Mouse (Mus musculus): ENCODE data around the gene Marc1. TPM values are rescaled to one million over a fixed set of nuclear protein-coding genes. Genes with fewer than 3 reads are reported as not detected.

Marc1 gene
- total RNA-seq, 1 experiment from 2014 or later, result not detected

DNA sequence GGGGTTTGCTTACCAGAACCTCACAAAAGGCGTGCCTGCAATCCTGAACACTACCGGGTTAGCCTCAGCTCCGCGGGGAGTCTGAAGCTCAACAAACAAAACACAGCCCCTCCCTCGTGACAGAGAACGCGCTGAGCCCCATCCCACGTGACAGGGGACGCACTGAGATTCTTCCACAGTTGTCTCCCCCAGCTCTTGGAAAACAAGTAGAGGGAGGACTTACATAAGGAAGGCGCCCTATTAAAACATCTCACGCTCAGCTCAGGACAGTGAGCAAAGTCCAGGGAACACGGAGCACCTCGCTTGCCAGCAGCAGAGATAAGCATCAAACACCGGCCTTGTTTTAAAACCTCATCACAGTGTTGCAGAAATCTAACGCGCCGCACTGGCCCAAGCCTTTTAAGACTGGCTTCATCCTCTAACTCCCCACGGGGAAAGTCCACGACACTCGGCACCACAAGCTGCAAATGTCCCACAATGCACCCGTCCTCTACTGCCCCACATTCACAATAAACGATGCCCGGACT lies 16.1 kb upstream of the Marc1 start:
- ATAC-seq (ENCODE audit: extremely low read depth, insufficient number of reproducible peaks, low FRiP score, poor library complexity, severe bottlenecking), result no peak

DNA sequence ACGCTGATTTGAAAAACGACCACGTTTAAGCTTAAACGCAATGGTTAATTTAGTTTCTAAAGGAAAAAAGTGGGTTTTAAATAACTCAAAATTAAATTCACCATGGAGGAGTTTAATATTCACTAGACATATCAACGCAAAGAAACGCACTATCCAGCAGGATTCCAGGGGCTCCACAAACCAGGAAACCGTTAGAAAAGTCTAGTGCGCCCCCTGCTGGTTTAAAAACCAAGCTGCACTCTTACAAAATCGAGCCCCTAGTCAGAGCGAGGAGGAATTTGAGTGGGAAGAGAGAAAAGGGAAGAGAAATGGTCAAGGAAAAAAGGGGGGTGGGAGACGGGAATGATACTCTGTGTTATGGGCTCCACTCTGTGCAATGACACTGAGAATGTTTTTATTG lies 14.0 kb upstream of the Marc1 start:
- no peak for ATAC-seq (ENCODE audit: extremely low read depth, insufficient number of reproducible peaks, low FRiP score, poor library complexity, severe bottlenecking)

DNA sequence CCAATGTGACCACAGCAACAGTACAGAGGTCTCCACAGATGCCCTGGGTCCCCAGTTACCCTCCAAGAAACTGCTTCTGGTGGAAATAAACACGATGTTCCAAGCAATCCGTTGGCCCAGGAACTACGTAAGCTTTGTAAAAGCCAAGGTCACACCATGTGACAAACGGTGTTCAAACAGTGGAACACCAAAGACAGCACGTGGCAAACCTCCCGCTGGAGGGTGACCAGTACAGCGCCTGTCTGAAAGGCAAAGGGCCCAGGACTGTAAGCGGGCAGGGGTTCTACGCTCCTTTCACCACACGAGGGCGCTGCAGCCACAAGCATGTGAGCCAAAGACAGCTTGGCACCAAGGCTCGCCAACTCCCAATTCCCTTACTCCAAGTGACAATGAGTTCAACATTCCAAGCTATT lies 13.3 kb upstream of the Marc1 start:
- peak; percentile 89 for ATAC-seq (ENCODE audit: extremely low read depth, insufficient number of reproducible peaks, low FRiP score, poor library complexity, severe bottlenecking)

DNA sequence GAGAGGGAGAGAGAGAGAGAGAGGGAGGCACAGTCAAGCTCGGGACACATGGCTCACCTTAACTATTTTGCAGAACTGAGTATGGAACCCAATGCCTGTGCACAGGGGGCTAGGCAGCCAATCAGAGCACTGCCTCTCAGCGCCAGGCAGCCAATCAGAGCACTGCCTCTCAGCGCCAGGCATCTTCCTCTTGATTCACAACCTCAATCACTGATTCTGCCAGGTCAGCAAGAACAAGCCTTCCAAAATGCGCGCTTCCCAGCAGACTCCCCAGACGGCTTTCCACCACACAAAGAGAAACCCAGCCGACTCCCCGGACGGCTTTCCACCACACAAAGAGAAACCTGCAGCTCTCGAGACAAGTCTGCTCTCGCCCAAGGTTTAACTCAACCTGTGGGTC lies 11.6 kb upstream of the Marc1 start:
- no peak for ATAC-seq (ENCODE audit: extremely low read depth, insufficient number of reproducible peaks, low FRiP score, poor library complexity, severe bottlenecking)

DNA sequence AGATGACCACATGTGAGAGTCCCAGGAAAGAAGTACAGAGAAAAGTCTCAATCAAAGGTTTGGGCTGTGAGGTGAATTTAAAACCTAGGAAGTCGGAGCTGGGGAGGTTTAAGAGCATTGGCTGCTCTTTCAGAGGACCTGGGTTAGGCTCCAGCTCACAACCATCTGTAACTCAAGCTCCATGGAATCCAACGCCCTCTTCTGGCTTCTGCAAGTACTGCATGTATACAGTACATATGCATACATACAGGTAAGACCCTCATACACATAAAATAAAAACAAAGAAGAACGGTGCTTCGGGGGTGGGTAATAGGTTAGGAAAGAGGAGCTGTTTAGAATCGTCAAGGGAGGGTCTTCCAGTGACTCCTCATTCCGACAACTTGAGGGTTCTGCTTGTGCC lies 6.7 kb upstream of the Marc1 start:
- no peak for ATAC-seq (ENCODE audit: extremely low read depth, insufficient number of reproducible peaks, low FRiP score, poor library complexity, severe bottlenecking)

DNA sequence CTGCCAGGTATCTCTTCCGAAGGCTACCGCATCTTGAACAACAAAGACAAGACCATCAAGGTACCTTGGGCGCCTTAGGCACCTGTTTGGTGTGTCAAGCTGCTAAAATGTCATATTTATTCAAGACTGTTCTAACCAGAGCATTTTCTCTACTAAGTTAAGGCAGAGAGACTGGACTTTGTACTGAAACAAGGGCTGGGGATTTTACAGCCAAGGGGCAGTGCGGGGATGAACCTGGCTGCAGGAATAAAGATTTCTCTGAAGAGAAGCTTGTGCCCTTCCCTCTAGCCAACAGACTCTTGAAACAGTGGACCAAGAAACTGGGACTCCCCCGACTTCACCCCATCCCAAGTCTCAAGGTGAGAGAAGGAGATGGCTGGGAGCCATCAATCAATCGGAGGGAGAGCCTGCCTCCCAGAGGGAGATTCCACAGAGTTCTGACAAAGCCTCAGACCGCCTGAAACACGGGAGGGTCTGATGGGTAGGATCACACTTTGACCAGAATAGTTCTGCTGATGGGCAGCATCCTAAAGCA lies 670 bp upstream of the Marc1 start:
- ATAC-seq (ENCODE audit: extremely low read depth, insufficient number of reproducible peaks, low FRiP score, poor library complexity, severe bottlenecking), result no peak

DNA sequence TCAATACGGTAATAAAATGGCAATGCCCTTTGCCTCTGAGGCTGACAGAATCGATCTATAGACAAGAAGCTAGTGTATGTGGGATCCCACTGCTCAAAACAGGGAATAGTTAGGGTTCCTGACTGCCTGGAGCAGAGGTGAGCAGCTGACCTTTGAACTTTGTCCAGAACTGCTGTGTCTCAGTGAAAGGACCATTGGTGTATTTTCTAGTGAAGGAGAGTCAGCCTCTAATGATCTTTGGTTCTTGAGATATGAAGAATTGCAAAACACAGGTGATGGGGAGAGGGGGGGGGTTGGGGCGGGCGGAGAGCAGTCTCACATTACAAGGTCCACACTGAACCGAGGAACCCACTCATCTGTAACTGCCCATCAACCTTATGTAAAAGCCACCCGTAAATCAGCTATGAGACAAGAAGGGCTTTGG lies 1.5 kb downstream of the Marc1 start:
- ATAC-seq (ENCODE audit: extremely low read depth, insufficient number of reproducible peaks, low FRiP score, poor library complexity, severe bottlenecking), result no peak

DNA sequence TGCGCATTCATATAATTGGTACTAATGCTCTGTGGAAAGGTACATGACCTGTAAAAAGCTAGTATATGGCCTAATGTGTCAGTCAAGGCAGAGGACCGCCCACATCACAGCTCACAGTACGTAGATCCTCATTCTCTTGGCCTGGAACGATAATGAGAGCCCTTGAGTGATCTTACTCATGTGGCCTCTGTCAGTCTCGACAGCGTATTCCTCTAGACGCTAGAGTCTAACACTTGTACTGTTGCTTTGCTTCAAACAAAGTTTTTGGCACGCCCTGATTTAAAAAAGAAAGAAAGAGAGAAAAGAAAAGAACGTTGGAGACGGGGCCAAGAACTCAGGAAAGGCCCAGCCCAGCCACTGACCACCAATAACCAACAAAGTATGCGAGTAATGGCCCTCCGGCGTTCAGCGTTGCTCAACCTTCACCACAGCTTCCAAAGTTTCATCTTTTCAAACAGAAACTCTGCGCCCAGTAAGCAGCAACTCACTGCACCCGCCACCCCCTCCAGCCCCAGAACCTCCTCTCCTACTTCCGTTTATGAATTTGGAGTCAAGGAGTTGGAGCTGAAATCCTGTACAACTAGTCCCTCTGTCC lies 2.6 kb downstream of the Marc1 start:
- ATAC-seq (ENCODE audit: extremely low read depth, insufficient number of reproducible peaks, low FRiP score, poor library complexity, severe bottlenecking), result no peak

DNA sequence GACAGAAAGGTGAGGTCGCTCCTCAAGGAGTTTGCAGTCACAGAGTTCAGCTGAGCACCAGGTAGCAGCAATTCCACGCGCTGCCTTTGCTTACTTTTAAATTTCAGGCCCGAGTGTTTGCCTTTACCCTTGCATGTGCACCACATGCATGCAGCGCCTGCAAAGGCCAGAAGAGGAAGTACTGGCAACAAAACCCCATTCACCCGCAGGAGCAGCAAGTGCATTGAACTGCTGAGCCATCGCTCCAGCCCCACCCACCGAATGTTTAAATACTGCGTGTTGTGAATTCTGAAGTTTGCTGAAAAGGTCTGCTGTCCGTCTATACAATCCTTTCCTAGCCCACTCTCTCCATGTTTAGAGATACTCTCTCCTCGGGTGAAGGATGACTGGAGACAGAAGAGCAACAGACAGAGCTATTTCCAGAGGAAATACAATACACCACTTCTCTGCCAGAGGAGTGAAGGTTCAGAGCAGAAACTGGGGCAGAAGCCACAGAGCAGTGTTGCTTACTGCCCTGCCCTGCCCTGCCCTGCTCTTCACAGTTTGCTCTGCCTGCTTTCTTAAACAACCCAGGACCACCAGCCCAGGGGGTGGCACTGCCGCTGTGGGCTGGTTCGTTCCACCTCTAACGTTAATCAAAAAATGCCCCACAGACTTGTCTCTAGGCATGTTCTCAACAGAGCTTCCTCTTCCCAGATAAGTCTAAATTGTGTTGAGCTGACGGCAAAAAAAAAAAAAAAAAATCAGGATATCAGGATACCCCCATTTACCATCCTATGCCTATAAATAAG lies 3.3 kb downstream of the Marc1 start:
- ATAC-seq (ENCODE audit: extremely low read depth, insufficient number of reproducible peaks, low FRiP score, poor library complexity, severe bottlenecking), result peak; percentile 68

DNA sequence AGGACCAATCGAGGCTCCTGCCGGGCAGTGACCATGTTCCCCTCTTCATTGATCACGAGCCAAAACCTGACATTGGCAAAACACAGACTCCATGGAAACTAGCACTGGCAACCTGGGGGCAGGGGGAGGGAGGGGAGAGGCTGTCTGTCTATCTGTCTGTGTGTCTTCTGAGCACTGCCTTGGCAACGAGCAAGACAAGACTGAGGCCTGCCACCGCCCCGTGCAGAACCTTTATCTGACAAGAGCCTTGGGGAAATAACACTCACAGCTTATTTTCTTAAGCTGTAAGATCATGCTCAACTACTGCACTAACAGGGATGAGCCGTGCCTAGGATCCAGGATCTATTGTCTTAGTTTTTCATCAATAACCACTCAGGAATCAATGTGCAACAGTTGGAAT lies 4.0 kb downstream of the Marc1 start:
- no peak for ATAC-seq (ENCODE audit: extremely low read depth, insufficient number of reproducible peaks, low FRiP score, poor library complexity, severe bottlenecking)

DNA sequence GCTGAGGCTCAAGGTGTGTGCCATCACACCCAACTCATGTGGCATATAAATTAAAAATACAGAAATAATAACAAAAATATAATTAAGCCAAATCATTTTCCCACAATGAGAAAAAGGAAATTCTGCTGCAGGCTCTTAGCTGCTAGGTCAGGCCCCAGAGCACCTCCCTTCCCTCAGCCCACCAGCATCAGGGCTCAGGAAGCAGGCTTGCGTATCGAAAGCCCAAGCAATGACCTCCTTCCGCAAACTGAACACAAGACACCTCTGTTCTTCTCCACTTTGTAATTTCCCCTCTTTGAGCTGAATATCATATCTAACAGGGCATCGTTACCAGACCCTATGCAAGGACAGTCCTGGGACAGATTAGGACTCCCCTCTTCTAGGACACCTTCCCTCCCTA lies 5.4 kb downstream of the Marc1 start:
- no peak for ATAC-seq (ENCODE audit: extremely low read depth, insufficient number of reproducible peaks, low FRiP score, poor library complexity, severe bottlenecking)

DNA sequence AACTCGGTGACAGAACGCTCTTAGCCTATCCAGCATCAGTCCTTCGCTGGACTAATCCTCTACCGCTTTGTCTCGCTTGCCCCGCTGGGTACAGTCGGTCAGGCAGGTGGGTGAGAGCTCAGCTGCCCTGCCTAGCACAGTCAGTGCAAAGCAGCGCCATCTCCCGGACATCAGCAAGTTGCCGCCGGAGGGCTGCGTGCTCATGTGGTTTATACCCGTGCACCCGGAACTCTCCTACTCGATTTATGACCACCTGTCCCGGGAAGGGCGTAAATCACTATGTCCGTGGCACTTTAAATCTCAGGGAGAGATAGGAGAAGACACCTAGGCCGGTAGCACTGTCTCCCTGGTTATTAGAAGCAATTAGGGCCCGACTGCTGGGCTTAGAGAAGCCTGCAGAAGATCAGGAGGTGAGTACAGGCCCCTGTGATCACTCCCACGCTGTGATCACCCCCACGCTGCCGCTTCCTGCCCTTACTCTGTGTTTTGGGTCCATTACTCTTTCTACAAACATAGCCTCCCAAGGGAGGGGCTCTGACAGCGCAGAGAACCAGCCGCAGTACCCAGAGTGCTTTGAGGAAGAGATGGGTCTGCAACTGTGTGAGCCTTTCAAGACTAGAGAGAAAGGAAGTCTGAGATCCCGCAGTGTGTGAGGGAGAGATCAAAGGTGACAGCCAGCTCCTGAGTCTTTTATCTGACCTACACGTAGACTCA lies 17.8 kb downstream of the Marc1 start:
- peak; percentile 77 for ATAC-seq (ENCODE audit: extremely low read depth, insufficient number of reproducible peaks, low FRiP score, poor library complexity, severe bottlenecking)

DNA sequence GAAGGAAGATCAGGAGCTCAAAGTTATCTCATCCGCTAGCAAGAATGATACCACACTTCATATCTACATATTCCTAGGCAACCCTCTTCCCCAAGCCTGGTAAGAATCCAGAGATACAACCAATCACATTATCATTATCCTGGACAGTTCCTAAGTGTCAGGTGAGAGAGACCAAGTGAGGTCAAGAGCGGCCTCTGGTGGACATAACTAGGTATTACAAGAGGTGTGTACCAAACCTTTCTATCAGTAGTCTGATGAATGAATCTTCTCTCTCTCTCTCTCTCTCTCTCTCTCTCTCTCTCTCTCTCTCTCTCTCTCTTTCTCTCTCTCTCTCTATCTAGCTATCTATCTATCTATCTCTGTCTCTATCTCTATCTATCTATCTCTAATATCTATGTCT lies 20.0 kb downstream of the Marc1 start:
- peak; percentile 55; the same call in 1 of the 2 replicates for ATAC-seq (ENCODE audit: extremely low read depth, insufficient number of reproducible peaks, low FRiP score, poor library complexity, severe bottlenecking)

DNA sequence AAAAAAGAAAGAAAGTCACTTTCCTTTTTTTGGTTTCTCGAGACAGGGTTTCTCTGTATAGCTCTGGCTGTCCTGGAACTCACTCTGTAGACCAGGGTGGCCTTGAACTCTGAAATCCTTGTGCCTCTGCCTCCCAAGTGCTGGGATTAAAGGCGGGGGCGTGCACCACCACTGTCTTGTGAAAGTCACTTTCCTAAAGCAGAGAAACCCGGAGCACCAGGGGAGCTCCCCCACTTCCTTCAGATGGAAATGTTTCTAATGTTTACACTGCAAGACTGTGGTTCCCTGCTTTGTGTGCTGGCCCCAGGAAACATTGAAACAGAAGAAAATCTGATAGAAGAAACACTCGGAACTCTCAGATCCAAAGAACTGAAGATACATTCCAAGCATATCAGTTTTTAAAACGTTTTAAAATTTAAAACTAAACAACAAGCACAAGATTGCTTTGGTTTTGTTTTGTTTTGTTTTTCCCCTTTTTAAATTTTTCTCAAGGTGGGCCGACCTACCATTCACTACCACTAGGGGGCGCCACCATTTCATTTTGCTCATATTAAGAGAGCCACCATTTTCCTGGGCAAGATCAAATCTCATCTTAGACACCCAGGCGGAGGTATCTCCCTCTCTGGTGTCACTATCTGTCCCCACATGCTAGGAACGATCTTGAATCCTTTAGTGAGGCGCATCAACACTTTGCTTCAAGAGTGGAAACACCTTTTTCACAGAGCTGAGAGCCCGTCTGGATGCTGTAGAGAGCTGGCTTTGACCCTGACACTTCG lies 24.5 kb downstream of the Marc1 start:
- ATAC-seq (ENCODE audit: extremely low read depth, insufficient number of reproducible peaks, low FRiP score, poor library complexity, severe bottlenecking), result no peak

DNA sequence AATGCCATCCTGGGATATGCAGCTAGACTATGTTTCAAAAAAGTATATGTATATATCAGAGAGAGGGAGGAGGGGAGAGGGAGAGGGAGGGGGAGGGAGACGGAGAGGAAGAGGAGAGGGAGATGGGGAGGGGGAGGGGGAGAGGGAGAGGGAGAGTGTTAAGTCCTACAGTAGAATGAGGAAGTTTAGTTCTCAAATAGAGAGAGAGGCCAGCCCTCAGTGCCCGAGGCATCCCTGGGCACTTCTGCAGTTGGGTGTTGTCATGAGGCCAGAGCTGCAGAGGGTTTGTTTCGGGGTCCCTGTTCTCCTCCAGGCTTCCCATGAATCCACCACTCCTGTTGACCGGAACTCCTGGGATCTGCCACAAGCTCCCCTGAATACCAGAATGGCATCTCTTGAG lies 27.5 kb downstream of the Marc1 start:
- no peak for ATAC-seq (ENCODE audit: extremely low read depth, insufficient number of reproducible peaks, low FRiP score, poor library complexity, severe bottlenecking)

DNA sequence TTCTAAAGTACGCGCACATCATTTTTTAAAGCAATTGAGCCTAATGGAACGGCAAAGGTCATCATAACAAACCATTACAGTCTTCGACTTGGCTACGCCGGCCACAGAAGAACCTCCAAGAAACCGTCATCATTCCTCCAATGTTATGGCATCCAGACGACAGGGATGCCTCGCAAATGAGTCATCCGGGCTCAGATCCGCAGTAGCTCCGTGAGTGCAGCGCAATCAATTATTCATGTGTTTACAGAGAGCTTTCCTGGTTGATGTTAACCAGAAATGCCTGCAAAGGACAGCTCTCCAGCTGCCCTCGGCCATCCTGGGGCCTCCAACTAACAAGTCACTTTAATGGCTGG lies 29.0 kb downstream of the Marc1 start:
- no peak for ATAC-seq (ENCODE audit: extremely low read depth, insufficient number of reproducible peaks, low FRiP score, poor library complexity, severe bottlenecking)

DNA sequence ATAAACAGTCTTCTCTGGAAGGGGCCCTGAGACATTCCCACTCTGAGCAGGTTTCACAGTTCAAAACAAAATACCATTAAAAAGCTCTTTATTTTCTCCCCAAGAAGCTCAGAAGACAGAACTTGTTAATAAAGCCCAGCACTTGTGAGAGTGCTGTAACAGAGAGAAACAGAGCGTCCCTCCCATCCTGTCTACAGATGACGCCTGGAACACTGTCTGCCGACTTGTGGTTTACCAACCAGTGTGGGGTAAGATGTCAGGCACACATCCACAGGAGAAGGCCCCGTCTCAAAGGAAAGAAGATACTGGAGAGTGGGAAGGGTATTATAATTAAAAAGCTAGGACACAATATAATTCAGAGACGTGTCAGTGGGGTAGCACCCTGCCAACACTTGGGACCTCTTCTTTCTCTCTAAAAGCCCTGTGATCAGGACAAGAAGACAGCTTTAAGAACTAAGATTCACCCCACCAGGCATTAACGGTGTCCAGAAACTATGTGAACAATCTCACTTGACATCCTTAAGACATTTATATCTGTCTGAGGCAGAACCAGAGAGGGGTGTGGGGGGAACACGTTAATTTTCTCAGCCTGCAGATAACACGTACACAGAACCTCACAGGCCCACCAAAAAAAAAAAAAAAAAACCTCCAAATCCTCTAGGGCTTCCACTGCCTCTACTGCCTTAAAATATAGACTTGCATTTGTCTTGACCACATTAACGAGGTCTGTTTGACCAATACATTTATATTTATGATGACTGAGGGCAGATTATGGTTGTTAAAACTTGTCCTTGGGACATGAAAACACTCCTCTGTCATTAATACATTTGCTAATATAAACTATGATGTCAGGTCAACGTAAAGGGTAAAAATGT lies 29.6 kb downstream of the Marc1 start:
- ATAC-seq (ENCODE audit: extremely low read depth, insufficient number of reproducible peaks, low FRiP score, poor library complexity, severe bottlenecking), result no peak

DNA sequence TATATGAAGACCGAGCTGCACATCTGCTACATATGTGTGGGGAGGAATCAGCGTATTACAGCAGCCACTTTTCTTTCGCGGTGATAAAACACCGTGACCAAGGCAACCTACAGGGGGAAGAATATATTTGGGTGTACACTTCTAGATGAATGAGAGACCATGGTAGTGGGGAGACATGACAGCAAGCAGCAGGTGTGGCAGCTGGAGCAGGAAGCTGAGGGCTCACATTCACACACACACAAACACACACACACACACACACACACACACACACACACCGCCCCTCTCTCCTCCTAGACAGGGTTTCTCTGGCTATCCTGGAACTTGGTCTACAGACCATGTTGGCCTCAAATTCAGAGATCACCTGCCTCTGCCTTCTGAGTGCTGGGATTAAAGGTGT lies 33.0 kb downstream of the Marc1 start:
- ATAC-seq (ENCODE audit: extremely low read depth, insufficient number of reproducible peaks, low FRiP score, poor library complexity, severe bottlenecking), result no peak

All from neutrophil, adult 5-6 weeks (primary cell).